Mouse (Mus musculus) olfactory bulb, adult 2 months (tissue): Measurements from ENCODE around the gene Sytl4.

Experiments
- CTCF ChIP-seq: fragments of 200-500 bp; IDR thresholded peaks from 2 replicates; pipeline ENCODE4 v1.5.1; 2012; ENCODE audit warnings: low read depth, mild to moderate bottlenecking, low read length, moderate library complexity; ENCODE audit not compliant: insufficient read depth
- POLR2A ChIP-seq: fragments of 200-500 bp; IDR thresholded peaks from 2 replicates; pipeline ENCODE4 v1.6.1; 2012; ENCODE audit warnings: mild to moderate bottlenecking, low read depth, low read length, moderate library complexity; ENCODE audit not compliant: insufficient read depth

- no peak for TF ChIP-seq CTCF
- TF ChIP-seq POLR2A: no peak
Observed at GRCm38 (mm10) chrX:133995866-133996265, 14.3 kb upstream of the Sytl4 start.
